ENCODE assay signal across 8 mouse cellular contexts in genomic region chr7:90265289-90265970, GRCm38 (mm10). TPM values are rescaled to one million over a fixed set of nuclear protein-coding genes. Genes with fewer than 3 reads are reported as not detected.
DNase-seq lines count a peak whose midpoint lies in the region; ATAC-seq lines count a peak whose summit lies in the region.

TSS of gene Ccdc83 (minus strand) at chr7:90265777.

- 6% methylated on average over 28 of the region's 28 CpGs for WGBS in intestine, embryonic 14.5 days

- peak within 1 kb of the TSS; percentile 58 for H3K4me2 ChIP-seq in intestine, embryonic 14.5 days (ENCODE audit: low read length)

- peak within 1 kb of the TSS; percentile 20 for H3K4me3 ChIP-seq in intestine, embryonic 14.5 days (ENCODE audit: low read depth, low read length)

- ATAC-seq in intestine, embryonic 14.5 days (replicated peaks; ENCODE audit: low FRiP score, low TSS enrichment, low read depth), result peak; percentile 87
- peak; percentile 96 for ATAC-seq in megakaryocyte-erythroid progenitor cell, adult 5-6 weeks (replicated peaks; ENCODE audit: low FRiP score, low TSS enrichment, poor library complexity, severe bottlenecking)

- no peaks in the 10 kb centered on the region for H3K27me3 ChIP-seq in intestine, embryonic 14.5 days (replicated peaks; ENCODE audit: control insufficient read depth, insufficient read depth, low read length)

- no peak within 1 kb of the TSS for H3K27ac ChIP-seq in intestine, embryonic 14.5 days (ENCODE audit: low read depth)

- H3K9me3 ChIP-seq in intestine, embryonic 14.5 days (ENCODE audit: control insufficient read depth, low read length), result no peaks in the 10 kb centered on the region

- intact Hi-C loops in left cerebral cortex, postnatal 10 days (cut with DNase I), result loop anchor here (1.0 to 5.0 kb wide), 2 partner anchors 248 to 267 kb away; no protein-coding TSS in a partner anchor

- DNase-seq in adrenal gland, adult 18-20 months (ENCODE audit: low spot score in 2 of 2), result peak; percentile 72 to 77
- DNase-seq in embryo, embryonic 11 days, result peak; percentile 87
- DNase-seq in gastrocnemius, postnatal 25 days, result peak; percentile 71
- DNase-seq in intestine, embryonic 14.5 days (ENCODE audit: low spot score), result peak; percentile 89
- DNase-seq in left cerebral cortex, postnatal 10 days (ENCODE audit: extremely low spot score in 1 of 2, low spot score in 2 of 2), result peak; percentile 78 to 80
- DNase-seq in right cerebral cortex, postnatal 14 days, result peak; percentile 64
- DNase-seq in urinary bladder, postnatal 25 days (ENCODE audit: low spot score), result peak; percentile 70

- H3K4me1 ChIP-seq in intestine, embryonic 14.5 days (replicated peaks; ENCODE audit: control insufficient read depth, insufficient read depth, low read length), result peaks cover 5% of the 10 kb centered on the region; the same call in 1 of the 2 replicates

- peak within 1 kb of the TSS; percentile 25; the same call in 1 of the 2 replicates for H3K9ac ChIP-seq in intestine, embryonic 14.5 days (ENCODE audit: low read length)

- H3K36me3 ChIP-seq in intestine, embryonic 14.5 days (ENCODE audit: control insufficient read depth, insufficient read depth, low read length), result no peaks in the 10 kb centered on the region

RNA-seq across cellular contexts. Expression of gene Ccdc83, which starts in this region (rescaled TPM):
- not detected for total RNA-seq in adrenal gland, adult 18-20 months (2021)
- total RNA-seq in gastrocnemius, postnatal 25 days (2021), result not detected
- polyA plus RNA-seq in intestine, embryonic 14.5 days (2014; fragmentation: Nextera tagmentation; extraction: Ambion mirVana), result not detected in 2 replicates
- total RNA-seq in left cerebral cortex, postnatal 10 days (2021), result not detected
- not detected in 2 replicates for total RNA-seq in megakaryocyte-erythroid progenitor cell, adult 5-6 weeks (2014; fragmentation: Nextera tagmentation)
- total RNA-seq in megakaryocyte-erythroid progenitor cell, adult 5-6 weeks (2017), result not detected in 2 replicates

Comparison
In these comparisons a context has a peak if more than half of its experiments do, and no peak if none do; other contexts are left out.
1. Peak in DNase-seq in adrenal gland, adult 18-20 months; RNA of the gene not detected or under 1 TPM.
2. Peak in DNase-seq in gastrocnemius, postnatal 25 days; RNA of the gene not detected or under 1 TPM.
3. Peak in DNase-seq, ATAC-seq, H3K4me3 ChIP-seq, H3K9ac ChIP-seq and H3K4me2 ChIP-seq in intestine, embryonic 14.5 days; RNA of the gene not detected or under 1 TPM.
4. Peak in DNase-seq in left cerebral cortex, postnatal 10 days; RNA of the gene not detected or under 1 TPM.
5. Peak in ATAC-seq in megakaryocyte-erythroid progenitor cell, adult 5-6 weeks; RNA of the gene not detected or under 1 TPM.